Mouse (Mus musculus) lung, embryonic 15.5 days (tissue): ENCODE results near the gene Gm10228. TPM values are rescaled to one million over a fixed set of nuclear protein-coding genes. Genes with fewer than 3 reads are reported as not detected.
"Not testable (repeated sequence)": the region's sequence is repeated elsewhere in the genome, so short reads cannot be mapped to it uniquely, and the experiment has no call there.

Source experiments
- ATAC-seq: fragments of 200-750 bp; cut with Nextera tagmentation; 2 replicates; pipeline ENCODE4 v1.8.0; 2017; ENCODE audit warnings: moderate number of reproducible peaks, borderline replicate concordance; ENCODE audit not compliant: low FRiP score, low TSS enrichment; ENCODE audit errors: extremely low read depth
- H3K27ac ChIP-seq: fragments of 300-500 bp; sonication (generic); 2 replicates; pipeline ENCODE4 v1.5.1; 2015; ENCODE audit warnings: moderate library complexity, mild to moderate bottlenecking, inconsistent platforms
- H3K27me3 ChIP-seq: fragments of 300-500 bp; sonication (generic); 2 replicates; pipeline ENCODE4 v1.6.1; 2015; ENCODE audit warnings: inconsistent platforms
- H3K36me3 ChIP-seq: fragments of 300-500 bp; sonication (generic); 2 replicates; pipeline ENCODE4 v1.6.1; 2015; ENCODE audit warnings: inconsistent platforms
- H3K4me1 ChIP-seq: fragments of 300-500 bp; sonication (generic); 2 replicates; pipeline ENCODE4 v1.6.1; 2015; ENCODE audit warnings: inconsistent platforms
- H3K4me2 ChIP-seq: fragments of 300-500 bp; sonication (generic); 2 replicates; pipeline ENCODE4 v1.6.1; 2015; ENCODE audit warnings: inconsistent platforms, mild to moderate bottlenecking, moderate library complexity
- H3K4me3 ChIP-seq: fragments of 300-500 bp; sonication (generic); 2 replicates; pipeline ENCODE4 v1.5.1; 2015; ENCODE audit warnings: mild to moderate bottlenecking, inconsistent platforms
- H3K9ac ChIP-seq: fragments of 300-500 bp; sonication (generic); 2 replicates; pipeline ENCODE4 v1.6.1; 2015; ENCODE audit warnings: inconsistent platforms
- H3K9me3 ChIP-seq: fragments of 300-500 bp; sonication (generic); 2 replicates; pipeline ENCODE4 v1.6.1; 2016; ENCODE audit warnings: inconsistent platforms
- WGBS: fragments of 180-500 bp; shearing (Covaris S2); methylation state at CpG from one replicate; pipeline ENCODE4 v1.1.7; 2015; 5-methylcytosine and 5-hydroxymethylcytosine counted together
- polyA plus RNA-seq: library from polyadenylated mRNA; unstranded; fragments of >200 nt; fragmentation: Nextera tagmentation; extraction: Ambion mirVana; gene quantifications from 2 replicates; pipeline ENCODE4 v1.2.1, GENCODE M21; 2015

Gene Gm10228
- polyA plus RNA-seq: not detected in 2 replicates

GRCm38 (mm10) chr16:89041372-89041771, at the start of gene Gm10228:
Gm10228 (minus strand) TSS chr16:89041472.
- 79% methylated on average over 2 of the region's 4 CpGs for WGBS
- H3K27ac ChIP-seq, H3K36me3 ChIP-seq, H3K9ac ChIP-seq, H3K4me3 ChIP-seq, ATAC-seq, H3K4me2 ChIP-seq, H3K4me1 ChIP-seq, H3K9me3 ChIP-seq, H3K27me3 ChIP-seq: not testable (repeated sequence)

- not testable (repeated sequence) for H3K4me2 ChIP-seq, H3K4me1 ChIP-seq, H3K9ac ChIP-seq, H3K4me3 ChIP-seq, H3K27ac ChIP-seq, ATAC-seq, H3K9me3 ChIP-seq, H3K27me3 ChIP-seq, H3K36me3 ChIP-seq
- WGBS: 54% methylated on average over 2 of the region's 2 CpGs
Measured at GRCm38 (mm10) chr16:89071041-89071440, 29.8 kb upstream of the Gm10228 start.

GRCm38 (mm10) chr16:89063902-89064301, 22.6 kb upstream of the Gm10228 start, which contains the start of gene 1110025L11Rik:
1110025L11Rik (minus strand) TSS chr16:89064002.
- H3K27me3 ChIP-seq, H3K4me3 ChIP-seq, H3K4me1 ChIP-seq, H3K9ac ChIP-seq, H3K36me3 ChIP-seq, H3K4me2 ChIP-seq, H3K27ac ChIP-seq, ATAC-seq, H3K9me3 ChIP-seq: not testable (repeated sequence)
- WGBS: no CpG with 5 or more reads among the region's 2 CpGs

DNA sequence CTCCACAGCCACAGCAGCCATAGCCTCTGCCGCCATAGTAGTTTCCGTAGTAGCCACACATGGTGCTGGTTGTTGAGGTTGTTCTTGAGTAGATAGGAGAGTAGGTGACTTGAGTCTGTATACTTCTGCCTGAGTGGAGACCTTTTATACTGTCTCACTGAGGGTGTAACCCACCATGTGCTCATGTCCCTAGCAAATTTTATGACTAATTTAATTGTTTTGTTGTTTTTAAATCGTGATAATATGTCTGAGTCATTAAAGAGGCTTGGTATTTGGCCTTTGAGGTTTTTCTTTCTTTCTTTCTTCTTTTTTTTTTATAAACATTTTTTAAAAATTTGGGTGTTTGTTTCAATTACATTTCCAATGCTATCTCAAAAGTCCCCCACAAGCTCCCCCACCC, 6.5 kb upstream of the Gm10228 start, which contains the start of gene Krtap6-5:
Krtap6-5 (minus strand) TSS at position 101 of the 400 bp plus-strand sequence.
- H3K36me3 ChIP-seq: no peaks in the 10 kb centered on the region
- H3K27ac ChIP-seq: no peak within 1 kb of the TSS
- H3K27me3 ChIP-seq: no peaks in the 10 kb centered on the region
- H3K9me3 ChIP-seq: no peaks in the 10 kb centered on the region
- ATAC-seq: no peak
- H3K4me2 ChIP-seq: no peak within 1 kb of the TSS
- 77% methylated on average over 3 of the region's 3 CpGs for WGBS
- H3K4me3 ChIP-seq: no peak within 1 kb of the TSS
- no peak within 1 kb of the TSS for H3K9ac ChIP-seq
- H3K4me1 ChIP-seq: no peaks in the 10 kb centered on the region

DNA sequence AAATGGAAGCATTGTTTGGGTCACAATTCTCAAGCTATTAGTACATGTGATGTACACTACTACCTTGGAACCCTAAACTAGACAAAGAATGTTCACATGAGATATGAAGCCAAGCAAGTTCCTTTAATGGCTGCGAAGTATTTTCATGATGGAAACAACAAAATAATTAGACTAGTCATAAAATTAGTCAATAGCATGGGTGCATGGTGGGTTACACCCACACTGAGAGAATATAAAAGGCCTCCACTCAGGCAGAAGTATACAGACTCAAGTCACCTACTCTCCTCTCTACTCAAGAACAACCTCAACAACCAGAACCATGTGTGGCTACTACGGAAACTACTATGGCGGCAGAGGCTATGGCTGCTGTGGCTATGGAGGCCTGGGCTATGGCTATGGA, 9.9 kb downstream of the Gm10228 start, which contains the start of gene Krtap6-1:
Krtap6-1 (plus strand) TSS at position 301 of the 400 bp plus-strand sequence.
- 88% methylated on average over 3 of the region's 3 CpGs for WGBS
- not testable (repeated sequence) for ATAC-seq

GRCm38 (mm10) chr16:89014984-89015383, 26.3 kb downstream of the Gm10228 start, which contains the start of gene Gm10229:
Gm10229 (plus strand) TSS chr16:89015284.
- 88% methylated on average over 3 of the region's 3 CpGs for WGBS
- not testable (repeated sequence) for H3K4me3 ChIP-seq, H3K4me2 ChIP-seq, H3K4me1 ChIP-seq, ATAC-seq, H3K9ac ChIP-seq, H3K27ac ChIP-seq, H3K36me3 ChIP-seq, H3K27me3 ChIP-seq, H3K9me3 ChIP-seq

More for the DNA sequence above, 9.9 kb downstream of the Gm10228 start, which contains the start of gene Krtap6-1:
- not testable (repeated sequence) for H3K36me3 ChIP-seq, H3K4me2 ChIP-seq, H3K4me1 ChIP-seq, H3K9me3 ChIP-seq, H3K9ac ChIP-seq, H3K4me3 ChIP-seq, H3K27ac ChIP-seq, H3K27me3 ChIP-seq

- Histone ChIP-seq H3K27ac (no peak overlapping the region), H3K4me2 (no peak overlapping the region), H3K4me3 (no peak overlapping the region), H3K9ac (no peak overlapping the region), H3K4me1 (no peaks in the 10 kb centered on the region), H3K36me3 (no peaks in the 10 kb centered on the region), H3K9me3 (no peaks in the 10 kb centered on the region), H3K27me3 (no peaks in the 10 kb centered on the region)
- no peak for ATAC-seq
- WGBS: 94% methylated on average over 3 of the region's 3 CpGs
Measured at GRCm38 (mm10) chr16:89013973-89014372, 27.3 kb downstream of the Gm10228 start.

GRCm38 (mm10) chr16:89010659-89011058, 30.6 kb downstream of the Gm10228 start, which contains the start of gene Krtap22-2:
Krtap22-2 (minus strand) TSS chr16:89010759.
- ATAC-seq: no peak
- no peaks in the 10 kb centered on the region for H3K9me3 ChIP-seq
- H3K36me3 ChIP-seq: no peaks in the 10 kb centered on the region
- no peak within 1 kb of the TSS for H3K4me2 ChIP-seq
- no peaks in the 10 kb centered on the region for H3K4me1 ChIP-seq
- H3K9ac ChIP-seq: no peak within 1 kb of the TSS
- WGBS: 79% methylated on average over 5 of the region's 5 CpGs
- H3K4me3 ChIP-seq: no peak within 1 kb of the TSS
- H3K27ac ChIP-seq: no peak within 1 kb of the TSS
- no peaks in the 10 kb centered on the region for H3K27me3 ChIP-seq

Other genes with a start within 250 kb of the Gm10228 start
- gene Gm20741, start 229.3 kb downstream of the Gm10228 start, polyA plus RNA-seq: not detected in 2 replicates
- gene Krtap15, start 221.3 kb downstream of the Gm10228 start, polyA plus RNA-seq: not detected in 2 replicates
- gene Krtap14, start 215.3 kb downstream of the Gm10228 start, polyA plus RNA-seq: not detected in 2 replicates
- gene Krtap19-1, start 172.1 kb downstream of the Gm10228 start, polyA plus RNA-seq: not detected in 2 replicates
- gene Krtap19-2, start 167.2 kb downstream of the Gm10228 start, polyA plus RNA-seq: not detected in 2 replicates
- not detected in 2 replicates for gene Krtap19-3, start 163.4 kb downstream of the Gm10228 start, polyA plus RNA-seq
- not detected in 2 replicates for gene Krtap19-4, start 156.4 kb downstream of the Gm10228 start, polyA plus RNA-seq
- gene Krtap19-5, start 145.0 kb downstream of the Gm10228 start, polyA plus RNA-seq: not detected in 2 replicates
- gene Krtap19-9b, start 109.2 kb downstream of the Gm10228 start, polyA plus RNA-seq: not detected in 2 replicates
- gene Krtap16-3, start 78.6 kb downstream of the Gm10228 start, polyA plus RNA-seq: not detected in 2 replicates
- not detected in 2 replicates for gene Krtap22-2, start 30.7 kb downstream of the Gm10228 start, polyA plus RNA-seq
- not detected in 2 replicates for gene Gm10229, start 26.2 kb downstream of the Gm10228 start, polyA plus RNA-seq
- not detected in 2 replicates for gene Krtap6-1, start 9.8 kb downstream of the Gm10228 start, polyA plus RNA-seq
- not detected in 2 replicates for gene Krtap6-5, start 6.4 kb upstream of the Gm10228 start, polyA plus RNA-seq
- gene 1110025L11Rik, start 22.5 kb upstream of the Gm10228 start, polyA plus RNA-seq: not detected in 2 replicates
- not detected in 2 replicates for gene Krtap6-3, start 42.5 kb upstream of the Gm10228 start, polyA plus RNA-seq
- gene Gm6358, start 99.4 kb upstream of the Gm10228 start, polyA plus RNA-seq: not detected in 2 replicates
- gene Gm10061, start 109.6 kb upstream of the Gm10228 start, polyA plus RNA-seq: not detected in 2 replicates
- gene Gm9789, start 116.5 kb upstream of the Gm10228 start, polyA plus RNA-seq: not detected in 2 replicates
- not detected in 2 replicates for gene Gm7735, start 128.0 kb upstream of the Gm10228 start, polyA plus RNA-seq
- not detected in 2 replicates for gene 1110057P08Rik, start 133.3 kb upstream of the Gm10228 start, polyA plus RNA-seq
- not detected in 2 replicates for gene Krtap20-2, start 164.4 kb upstream of the Gm10228 start, polyA plus RNA-seq